Mouse (Mus musculus): ENCODE measurements around the gene Slc25a36. TPM values are rescaled to one million over a fixed set of nuclear protein-coding genes. Genes with fewer than 3 reads are reported as not detected.

Gene Slc25a36
- total RNA-seq, 2 experiments from 2014 or later: 30.4 to 51.7 TPM

DNA sequence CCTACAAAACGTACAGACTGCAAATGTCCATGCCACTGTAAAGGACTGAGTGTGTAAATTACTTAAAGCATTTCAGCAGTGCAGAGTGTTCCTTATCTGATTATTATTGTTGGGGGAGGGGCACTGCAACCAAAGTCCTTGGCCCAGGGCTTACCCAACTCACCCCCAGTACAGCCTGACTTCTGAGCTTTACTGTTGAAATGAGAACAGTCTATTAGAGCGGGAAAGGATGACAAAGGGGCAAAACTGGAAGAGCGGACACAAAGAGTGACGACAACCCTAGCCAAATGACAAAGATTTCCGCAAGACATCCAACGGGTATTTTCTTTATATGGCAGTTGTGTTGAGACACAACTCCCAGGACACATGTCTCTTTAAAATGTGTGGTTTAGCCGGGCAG lies 1.3 kb upstream of the Slc25a36 start:
- no peak for DNase-seq (ENCODE audit: low spot score)

DNA sequence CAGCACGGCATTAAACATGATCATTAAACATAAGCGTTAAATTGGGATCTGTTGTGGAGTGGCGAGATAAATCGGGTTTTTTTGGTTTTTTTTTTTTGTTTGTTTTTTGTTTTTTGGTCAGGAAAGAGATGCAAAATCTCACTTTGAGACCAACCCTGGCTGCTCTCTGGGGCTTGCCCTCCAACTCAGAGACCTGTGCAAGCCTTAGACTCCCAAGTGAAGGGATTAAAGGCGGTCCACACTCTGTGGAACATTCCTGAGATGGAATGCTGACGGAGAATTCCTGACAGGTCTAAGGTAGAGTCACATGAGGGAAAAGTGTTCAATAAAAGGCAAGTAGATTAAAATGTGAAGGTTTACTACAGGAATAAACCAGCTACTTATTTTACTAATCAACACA lies 549 bp upstream of the Slc25a36 start:
- no peak for DNase-seq (ENCODE audit: low spot score)

DNA sequence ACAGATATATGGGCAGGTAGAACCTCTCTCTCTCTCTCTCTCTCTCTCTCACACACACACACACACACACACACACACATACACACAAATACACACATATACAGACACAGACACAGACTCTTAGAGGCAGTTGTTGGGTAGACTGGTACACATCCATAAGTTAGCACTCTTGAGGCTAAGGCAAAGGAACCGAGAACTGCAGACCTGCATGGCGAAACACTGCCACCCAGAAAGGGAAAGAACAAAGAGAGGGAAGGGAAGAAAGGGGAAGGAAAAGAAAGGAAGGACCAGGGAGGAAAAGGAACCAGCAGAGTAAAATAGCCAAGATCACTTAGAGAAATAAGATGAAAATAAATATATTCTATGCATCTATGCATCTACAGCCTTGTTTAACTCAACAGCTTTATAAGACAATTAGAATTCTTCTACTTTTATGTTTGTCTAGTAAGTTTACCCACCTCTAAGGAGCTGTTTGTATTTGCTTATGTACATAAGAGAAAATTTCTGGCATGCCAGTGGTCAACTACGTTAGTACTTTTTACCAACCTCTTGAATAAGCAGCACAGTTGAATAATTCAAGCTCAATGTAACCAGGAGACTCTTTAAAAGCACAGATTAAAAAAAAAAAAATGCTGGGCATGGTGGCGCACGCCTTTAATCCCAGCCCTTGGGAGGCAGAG lies 4.3 kb downstream of the Slc25a36 start:
- DNase-seq (ENCODE audit: low spot score): no peak

DNA sequence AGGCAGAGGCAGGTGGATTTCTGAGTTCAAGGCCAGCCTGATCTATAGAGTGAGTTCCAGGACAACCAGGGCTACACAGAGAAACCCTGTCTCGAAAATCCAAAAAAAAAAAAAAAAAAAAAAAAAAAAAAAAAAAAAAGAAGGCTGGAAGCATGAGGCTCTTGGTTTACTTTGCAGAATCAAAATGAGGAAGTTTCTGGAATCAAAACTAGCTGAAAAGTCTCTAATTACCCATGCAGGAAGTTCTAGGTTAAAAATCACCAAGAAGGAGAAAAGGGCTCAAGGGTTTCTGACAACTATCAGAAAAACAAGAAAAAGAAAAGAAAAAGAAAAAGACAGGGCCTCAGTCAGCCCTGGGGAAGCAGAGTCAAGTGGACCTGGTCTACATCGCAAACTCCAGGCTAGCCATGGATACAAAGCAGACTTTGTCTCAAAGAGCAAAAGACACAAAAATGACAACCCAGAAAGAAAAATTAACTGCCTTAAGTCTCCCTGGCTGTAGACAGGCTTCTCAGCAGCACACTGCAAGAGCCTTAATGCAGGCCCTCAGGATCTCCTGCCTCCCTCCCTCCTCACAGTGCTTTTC lies 5.5 kb downstream of the Slc25a36 start:
- no peak for DNase-seq (ENCODE audit: low spot score)

DNA sequence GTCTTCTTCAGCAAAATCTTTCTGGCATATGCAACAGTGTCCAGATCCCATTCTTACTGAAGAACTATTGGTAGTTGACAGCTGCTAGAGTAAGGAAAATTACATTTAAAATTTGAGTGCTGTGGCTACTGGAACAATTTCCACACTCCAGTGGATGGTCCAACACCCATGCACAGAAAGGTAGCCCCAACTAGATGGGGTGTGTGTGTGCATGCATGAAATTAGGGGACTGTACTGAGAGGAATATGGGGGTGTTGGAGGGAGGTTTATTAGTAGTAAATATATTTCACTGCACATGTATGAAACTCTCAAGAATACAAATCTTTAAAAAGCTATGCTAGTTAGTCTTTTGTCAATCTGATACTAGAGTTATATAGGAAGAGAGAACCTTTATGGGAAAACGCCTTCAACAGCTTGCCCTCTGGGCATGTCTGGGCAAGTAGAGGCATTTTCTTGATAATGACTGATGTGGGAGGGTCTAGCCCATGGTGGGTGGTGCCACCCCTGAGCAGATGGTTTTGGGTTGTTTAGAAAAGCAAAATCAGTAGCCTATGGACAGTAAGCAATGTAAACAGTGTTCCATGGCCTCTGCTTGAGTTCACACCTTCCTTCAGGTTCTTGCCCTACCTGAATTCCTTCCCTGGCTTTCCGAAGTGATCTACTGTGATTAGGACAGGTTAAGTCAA lies 7.4 kb downstream of the Slc25a36 start:
- no peak for DNase-seq (ENCODE audit: low spot score)

DNA sequence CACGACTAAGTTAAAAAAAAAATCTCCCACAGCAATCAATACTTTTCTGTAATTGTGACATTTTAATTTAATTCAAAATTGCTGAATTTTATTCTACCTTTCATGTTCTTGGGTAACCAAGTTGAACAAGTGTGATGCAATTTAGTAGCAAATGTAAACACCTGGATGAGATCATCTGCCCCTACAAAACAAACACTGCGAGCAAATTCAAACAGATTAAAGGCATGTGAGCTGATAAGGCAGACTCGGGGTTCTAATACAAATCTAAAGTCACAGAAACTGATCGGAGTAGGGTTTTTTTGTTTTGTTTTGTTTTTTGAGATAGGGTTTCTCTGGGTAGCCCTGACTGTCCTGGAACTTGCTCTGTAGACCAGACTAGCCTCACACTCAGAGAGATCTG lies 12.0 kb downstream of the Slc25a36 start:
- no peak for DNase-seq (ENCODE audit: low spot score)

DNA sequence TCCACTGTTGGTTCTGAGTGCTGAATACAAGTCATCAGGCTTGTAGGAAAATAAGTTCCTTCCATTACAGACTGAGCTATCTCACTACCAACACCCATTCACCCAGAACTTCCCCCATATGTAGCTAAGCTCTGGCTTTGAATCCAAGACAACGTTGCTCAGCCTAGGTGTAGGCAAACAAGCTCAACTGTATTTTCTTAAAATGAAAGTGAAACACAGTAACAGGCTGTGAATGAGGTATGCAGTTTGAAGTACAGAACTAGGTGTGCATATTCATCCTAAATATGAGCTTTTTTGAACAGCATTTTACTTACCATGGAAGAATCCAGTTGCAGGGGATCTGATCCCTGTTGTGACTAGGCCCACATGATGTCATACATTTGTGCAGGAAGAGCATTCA lies 14.8 kb downstream of the Slc25a36 start:
- DNase-seq (ENCODE audit: low spot score): no peak

DNA sequence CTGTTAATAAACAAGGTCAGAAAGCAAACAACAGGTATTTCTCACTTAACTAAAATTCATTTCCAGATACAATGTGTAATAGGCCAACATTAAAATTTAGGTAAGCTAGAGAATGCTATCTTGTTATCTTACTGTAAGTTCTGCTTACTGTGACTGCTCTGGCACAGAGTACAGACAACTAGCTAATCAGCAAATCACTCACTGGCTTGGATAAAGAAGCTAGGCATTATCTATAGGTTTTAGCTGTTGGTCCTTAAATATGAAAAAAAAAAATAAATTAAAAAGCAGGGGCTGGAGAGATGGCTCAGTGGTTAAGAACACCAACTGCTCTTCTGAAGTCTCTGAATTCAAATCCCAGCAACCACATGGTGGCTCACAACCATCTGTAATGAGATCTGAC lies 23.1 kb downstream of the Slc25a36 start:
- DNase-seq (ENCODE audit: low spot score): no peak

DNA sequence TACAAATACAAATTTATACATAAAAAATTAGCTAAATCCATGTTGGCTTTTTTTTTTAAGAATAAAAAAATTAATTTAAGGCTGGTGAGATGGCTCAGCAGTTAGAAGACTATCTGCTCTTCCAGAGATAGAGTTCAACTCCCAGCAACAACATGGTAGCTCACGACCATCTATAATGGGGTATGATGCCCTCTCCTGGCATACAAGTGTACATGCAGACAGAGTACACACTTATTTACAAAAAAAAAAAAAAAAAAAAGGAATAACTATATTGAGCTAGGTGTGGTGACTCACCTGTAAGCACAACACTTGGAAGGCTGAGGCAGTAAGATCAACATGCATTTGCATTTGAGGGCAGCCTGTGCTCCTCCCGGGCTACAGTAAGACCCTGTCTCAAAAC lies 26.3 kb downstream of the Slc25a36 start:
- no peak for DNase-seq (ENCODE audit: low spot score)

DNA sequence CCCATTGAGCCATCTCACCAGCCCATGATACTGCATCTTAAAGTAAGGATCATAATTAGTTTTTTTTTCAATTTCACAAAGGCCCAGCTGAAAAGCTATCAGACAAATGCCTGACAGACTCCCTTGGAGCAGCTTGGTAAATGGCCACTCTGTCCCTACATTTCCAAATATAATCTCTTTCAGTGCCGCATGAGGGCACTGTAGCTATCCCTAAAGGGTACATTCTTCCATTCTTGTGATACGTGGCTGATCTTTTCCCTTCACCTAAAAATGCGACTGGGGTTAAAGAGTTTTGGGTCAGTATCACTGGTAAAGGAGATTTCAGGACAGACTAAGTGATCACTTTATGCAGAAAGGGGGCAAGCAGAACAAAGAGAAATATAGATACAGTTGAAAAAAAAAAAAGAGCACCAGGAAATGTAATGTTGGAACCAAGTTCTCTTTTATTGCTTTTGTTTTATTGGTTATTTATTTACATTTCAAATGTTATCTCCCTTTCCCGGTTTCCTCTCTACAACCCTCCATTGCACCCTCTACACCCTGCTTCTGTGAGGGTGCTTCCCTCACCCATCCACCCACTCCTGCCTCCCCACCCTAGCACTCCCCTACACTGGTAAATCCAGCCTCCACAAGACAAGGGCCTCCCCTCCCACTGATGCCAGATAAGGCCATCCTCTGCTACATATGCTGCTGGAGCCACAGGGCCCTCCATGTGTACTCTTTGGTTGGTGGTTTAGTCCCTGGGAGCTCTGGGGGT lies 29.7 kb downstream of the Slc25a36 start:
- no peak for DNase-seq (ENCODE audit: low spot score)

DNA sequence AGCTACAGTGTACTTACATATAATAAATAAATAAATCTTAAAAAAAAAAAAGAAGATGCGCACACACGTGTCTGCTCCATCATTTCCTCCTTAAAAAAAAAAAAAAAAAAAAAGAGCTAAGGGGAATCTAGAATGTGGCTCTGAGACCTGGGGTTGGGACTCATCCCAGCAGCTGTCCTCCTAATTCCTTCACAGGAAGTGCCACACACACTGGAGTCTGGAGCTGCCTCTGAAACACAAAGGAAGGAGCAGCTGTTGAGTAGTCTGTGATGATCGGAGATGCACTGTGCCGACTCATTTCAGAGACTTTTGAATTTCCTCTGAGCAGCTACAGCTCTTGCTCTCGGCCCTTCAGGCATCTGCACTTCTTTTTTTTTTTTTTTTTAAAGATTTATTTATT lies 41.0 kb downstream of the Slc25a36 start:
- DNase-seq (ENCODE audit: low spot score): no peak

DNA sequence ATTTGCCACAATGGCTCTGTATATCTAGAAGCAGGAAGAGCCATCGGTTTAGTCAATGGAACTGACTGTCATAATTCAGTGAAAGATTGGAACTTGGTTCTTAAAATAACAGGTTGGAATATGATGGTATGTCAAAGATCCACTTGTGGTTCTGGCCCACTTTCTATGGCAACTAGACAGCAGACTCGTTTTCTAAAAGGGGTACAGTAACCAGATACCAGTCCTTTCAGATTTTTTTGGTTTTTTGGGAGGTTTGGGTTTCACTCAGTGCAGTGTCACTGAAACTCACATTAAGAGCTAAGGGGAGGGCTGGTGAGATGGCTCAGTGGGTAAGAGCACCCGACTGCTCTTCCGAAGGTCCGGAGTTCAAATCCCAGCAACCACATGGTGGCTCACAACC lies 41.5 kb downstream of the Slc25a36 start:
- DNase-seq (ENCODE audit: low spot score): no peak

DNA sequence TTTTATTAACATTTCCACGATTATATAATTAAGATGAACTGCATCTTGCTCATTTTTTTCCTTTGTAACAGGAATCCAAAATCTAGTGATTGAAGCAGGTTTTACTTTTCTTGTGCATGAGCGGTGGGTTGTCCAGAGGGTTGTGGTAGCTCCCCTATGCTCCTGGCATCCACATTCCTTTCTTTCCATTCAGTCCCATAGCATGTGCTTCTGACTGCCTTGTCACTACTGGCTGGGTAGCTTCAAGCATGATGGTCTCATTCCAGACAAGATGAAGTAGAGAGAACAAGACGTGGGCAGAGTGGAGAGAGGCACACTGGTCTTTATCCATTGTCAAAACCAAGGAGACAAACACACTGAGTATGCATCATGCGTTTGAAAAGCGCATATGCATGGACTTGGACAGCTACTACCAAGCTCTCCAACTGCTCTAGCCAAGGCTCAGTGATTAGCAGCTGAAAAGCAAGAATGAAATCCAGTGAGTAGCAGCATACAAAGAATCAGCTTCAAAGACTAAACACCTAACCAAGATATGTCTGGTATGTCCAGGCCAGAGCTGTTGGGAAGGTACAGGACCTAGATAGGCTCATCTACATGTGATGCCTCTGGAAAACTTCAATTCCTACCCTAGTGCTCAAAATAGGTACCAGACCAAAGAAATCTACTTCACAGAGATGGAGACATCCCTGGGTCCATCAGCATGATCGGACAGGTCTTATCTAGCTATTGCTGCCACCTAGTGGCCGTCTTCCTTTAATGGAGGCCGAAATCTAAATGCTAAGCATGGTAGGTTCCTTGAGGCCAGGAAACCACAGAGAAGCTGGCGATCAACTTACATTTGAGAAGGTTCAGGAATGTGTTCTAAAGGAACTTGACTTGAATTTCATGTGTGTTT lies 42.5 kb downstream of the Slc25a36 start:
- peak; percentile 82 for DNase-seq (ENCODE audit: low spot score)

DNA sequence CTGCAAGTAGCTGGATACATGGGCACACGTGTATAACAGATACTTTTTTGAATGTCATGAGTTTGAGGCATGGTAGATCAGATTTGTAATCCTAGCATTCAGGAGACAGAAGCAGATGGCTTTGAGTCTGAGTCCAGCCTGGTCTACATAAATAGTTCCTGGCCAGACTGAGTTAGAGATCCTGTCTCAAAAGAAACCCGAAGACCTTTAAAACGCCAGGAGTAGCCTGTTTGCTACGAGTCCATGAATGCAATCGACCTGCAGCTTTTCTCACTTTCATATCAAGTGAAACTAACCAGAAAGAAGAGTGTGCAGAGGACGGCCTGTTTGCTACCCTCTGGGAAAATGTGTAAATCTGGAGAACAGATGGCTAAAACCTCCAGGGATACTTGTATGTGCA lies 43.2 kb downstream of the Slc25a36 start:
- DNase-seq (ENCODE audit: low spot score): no peak

DNA sequence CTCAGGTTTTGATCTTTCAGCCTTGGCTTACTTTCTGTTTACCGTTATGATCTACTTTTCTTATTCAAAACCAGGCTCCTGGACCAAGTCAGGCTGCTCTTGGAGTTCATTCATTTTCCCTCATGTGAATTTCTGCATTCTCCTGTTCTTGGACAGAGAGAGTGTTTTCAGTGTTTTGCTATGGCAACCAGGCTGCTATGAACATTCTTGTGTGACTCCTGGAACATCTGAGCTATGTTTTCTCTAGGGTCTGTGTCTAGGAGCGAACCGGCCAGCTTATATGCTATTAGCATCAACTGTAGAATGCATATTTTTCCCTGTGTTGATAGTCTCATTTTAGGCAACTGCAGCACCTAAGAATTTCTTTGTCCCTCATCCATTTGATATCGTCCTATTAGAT lies 45.1 kb downstream of the Slc25a36 start:
- DNase-seq (ENCODE audit: low spot score): peak; percentile 36

DNA sequence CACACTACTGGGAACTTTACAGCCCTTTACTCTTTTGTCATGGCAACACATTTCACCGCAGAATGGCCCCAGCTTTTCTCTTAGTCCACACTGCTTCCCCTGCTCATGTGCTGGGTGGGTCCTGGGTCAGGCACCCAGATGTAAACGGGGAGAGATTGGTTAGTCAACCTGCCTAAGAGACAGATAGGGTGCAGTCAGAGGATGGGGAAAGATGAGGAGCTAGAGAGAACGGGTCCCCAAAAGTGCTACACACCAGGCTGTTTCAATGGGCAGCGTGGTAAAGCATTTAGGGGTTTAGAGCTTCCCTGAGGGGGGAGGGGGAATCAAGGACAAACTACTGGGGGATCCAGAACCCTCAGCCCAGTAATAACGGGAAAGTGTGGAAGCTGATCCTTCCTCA lies 45.7 kb downstream of the Slc25a36 start:
- no peak for DNase-seq (ENCODE audit: low spot score)

DNA sequence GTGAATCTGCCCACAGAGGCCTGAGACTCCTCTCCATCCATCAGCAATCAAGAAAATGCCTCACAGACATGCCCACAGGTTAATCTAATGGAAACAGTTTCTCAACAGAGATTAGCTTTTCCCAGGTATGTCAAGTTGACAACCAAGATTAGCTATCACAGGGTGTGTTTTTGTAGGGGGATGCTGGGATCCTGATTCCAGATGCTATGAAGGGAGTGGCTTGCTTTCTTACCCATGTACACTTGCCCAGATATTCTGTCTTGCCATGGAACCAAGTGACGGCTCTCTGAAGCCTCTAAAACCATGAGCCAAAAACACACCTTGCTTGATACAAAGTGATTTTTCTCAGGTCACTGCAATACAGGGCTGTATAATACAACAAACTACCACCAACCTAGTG lies 46.8 kb downstream of the Slc25a36 start:
- DNase-seq (ENCODE audit: low spot score): no peak

DNA sequence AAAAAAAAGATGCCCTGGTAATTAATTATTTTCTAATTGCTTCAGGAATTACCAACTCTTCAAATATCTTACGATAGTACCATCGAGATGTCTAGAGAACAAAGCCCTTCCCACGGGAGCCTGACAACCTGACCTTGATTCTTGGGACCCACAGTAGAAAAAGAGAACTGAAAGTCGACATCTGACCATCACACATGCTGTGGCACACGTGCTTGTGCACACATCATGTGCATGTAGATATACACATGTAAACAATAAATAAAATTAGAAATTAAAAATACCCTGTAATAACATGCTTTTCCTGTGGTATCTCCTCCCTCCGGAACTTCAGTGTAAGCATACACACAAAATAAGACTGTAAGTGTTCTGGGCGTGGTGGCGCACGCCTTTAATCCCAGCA lies 49.3 kb downstream of the Slc25a36 start:
- DNase-seq (ENCODE audit: low spot score): no peak

DNA sequence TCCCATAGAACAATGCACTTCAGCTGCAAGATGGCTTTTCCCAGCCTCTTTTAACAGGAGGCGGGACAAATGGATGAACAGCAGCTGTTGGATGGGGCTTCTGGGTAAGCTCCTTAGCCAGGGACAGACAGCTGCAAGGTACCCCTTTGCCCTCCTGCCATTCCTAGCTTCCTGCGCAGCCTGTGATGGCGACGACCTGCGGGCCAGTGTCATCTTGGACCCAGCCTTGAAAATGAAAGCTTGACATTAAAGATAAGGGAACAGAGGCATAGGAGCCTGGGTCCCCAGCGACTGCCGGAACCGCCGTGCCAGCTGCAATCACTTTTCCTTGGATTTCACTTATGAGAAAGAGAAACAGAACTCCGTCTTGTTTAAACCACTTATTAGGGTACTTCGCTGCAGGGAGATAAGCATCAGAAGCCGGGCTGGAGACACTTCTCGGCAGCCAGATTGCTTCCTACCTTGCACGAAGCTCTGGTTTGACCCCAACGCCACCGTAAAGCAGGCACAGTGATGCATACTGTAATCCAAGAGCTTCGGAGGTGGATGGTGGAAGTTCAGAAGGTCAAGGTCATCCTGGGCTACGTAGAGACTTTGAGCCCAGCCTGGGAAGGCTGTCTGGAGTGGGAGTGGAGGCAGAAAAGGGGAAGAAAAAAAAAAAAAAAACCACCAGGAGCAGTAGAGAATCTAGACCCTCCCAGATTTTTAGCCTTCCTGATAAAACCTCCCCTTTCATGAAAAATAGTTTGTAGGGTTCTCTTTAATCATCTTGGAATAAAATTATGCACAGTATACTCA lies 54.2 kb downstream of the Slc25a36 start:
- no peak for DNase-seq (ENCODE audit: low spot score)

DNA sequence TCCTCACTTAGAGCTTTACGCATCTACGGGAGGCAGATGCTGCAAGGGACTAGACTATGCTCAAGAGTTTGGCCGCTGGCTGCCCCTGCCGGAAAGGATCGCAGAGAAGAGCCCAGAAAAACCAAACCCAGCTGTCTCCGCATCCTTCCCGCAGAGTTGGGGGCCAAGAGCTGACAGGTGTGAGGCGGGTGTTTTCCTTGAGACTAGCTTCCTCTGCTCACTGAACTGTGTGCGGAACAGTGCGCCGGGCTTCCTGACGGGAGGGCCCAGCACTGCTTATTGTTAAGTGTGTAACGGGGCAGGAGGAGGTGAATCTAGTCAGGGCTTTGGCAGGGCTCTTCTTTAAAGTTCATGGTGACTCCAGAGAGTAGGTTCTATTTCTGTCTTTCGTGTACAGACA lies 55.1 kb downstream of the Slc25a36 start:
- no peak for DNase-seq (ENCODE audit: low spot score)

DNA sequence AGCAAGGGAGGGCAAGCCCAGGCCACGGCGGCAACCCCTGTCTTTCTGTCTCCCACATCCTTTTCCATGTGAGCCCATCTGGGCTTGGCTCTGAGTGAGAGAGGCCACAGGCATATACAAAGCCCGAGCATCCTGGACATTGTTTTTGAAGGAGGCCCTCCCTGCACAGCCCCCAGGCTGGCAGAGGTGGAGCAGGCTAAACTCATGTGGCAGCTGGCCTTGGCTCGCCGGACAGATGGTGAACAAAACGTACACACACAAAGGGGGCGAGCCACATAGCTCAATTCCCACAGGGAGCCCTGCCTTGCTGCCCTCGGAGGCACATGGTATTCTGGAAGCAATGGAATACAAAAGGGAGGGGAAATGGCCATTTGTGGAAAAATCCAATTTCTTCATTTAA lies 59.8 kb downstream of the Slc25a36 start:
- no peak for DNase-seq (ENCODE audit: low spot score)

Measured in gastrocnemius, adult 18-20 months (tissue).